Mouse (Mus musculus) CH12.LX (cell line): ENCODE results near the gene Olfr1093.

ENCODE experiments used
- BHLHE40 ChIP-seq: IDR thresholded peaks from 2 replicates; pipeline ENCODE4 v1.6.1; 2011; ENCODE audit warnings: mild to moderate bottlenecking, low read depth, low read length, improper control_type of control experiment
- CTCF ChIP-seq, 2 experiments: IDR thresholded peaks in 1 of 2; conservative IDR thresholded peaks in 1 of 2; 2 replicates each; pipeline ENCODE4 v1.5.1; 2011 to 2012; ENCODE audit warnings: low read depth in 2 of 2, low read length in 2 of 2, improper control_type of control experiment in 1 of 2, inconsistent platforms in 1 of 2, mild to moderate bottlenecking in 1 of 2, moderate library complexity in 1 of 2
- EP300 ChIP-seq: IDR thresholded peaks from 2 replicates; pipeline ENCODE4 v1.6.1; 2011; ENCODE audit warnings: low read length, improper control_type of control experiment
- ETS1 ChIP-seq: conservative IDR thresholded peaks from 2 replicates; pipeline ENCODE4 v1.6.1; 2012; ENCODE audit warnings: low read depth, mild to moderate bottlenecking, inconsistent platforms, low read length, improper control_type of control experiment, moderate library complexity
- HCFC1 ChIP-seq: IDR thresholded peaks from 2 replicates; pipeline ENCODE4 v1.6.1; 2012; ENCODE audit warnings: low read depth, mild to moderate bottlenecking, inconsistent platforms, low read length, improper control_type of control experiment
- POLR2A ChIP-seq: IDR thresholded peaks from 2 replicates; pipeline ENCODE4 v1.6.1; 2011; ENCODE audit warnings: low read depth, mild to moderate bottlenecking, improper control_type of control experiment, low read length
- POLR2AphosphoS2 ChIP-seq: IDR thresholded peaks from 2 replicates; pipeline ENCODE4 v1.6.1; 2011; ENCODE audit warnings: low read depth, low read length, improper control_type of control experiment
- TCF12 ChIP-seq: IDR thresholded peaks from 2 replicates; pipeline ENCODE4 v1.6.1; 2014; ENCODE audit warnings: low read depth, mild to moderate bottlenecking, inconsistent platforms, low read length, improper control_type of control experiment

DNA sequence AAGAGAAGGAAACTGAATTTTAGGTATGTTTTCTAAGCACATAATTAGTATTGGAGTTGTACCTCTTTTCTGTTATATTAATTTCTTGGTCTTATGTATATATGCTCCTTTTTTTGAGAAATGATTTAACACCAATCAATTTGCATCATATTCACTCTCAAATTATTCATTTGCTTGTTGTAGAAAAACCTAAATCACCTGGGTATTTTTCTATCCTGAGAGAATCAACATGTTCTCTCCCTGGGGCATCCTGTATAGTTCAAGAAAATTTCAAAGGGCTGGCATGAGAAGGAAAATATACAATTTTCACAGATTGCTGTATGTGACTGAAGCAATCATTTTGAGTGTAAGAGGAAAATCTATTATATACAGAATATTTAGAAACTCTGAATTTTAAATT, 42.1 kb downstream of the Olfr1093 start, which contains the start of gene Olfr1094:
- TF ChIP-seq POLR2A (no peak), EP300 (no peak), POLR2AphosphoS2 (no peak), CTCF (conservative IDR thresholded peaks at IDR 0.05 in 1 of 2, IDR thresholded peaks at IDR 0.05 in 1 of 2; ENCODE audit: low read depth in 2 of 2, low read length in 2 of 2) (no peak), ETS1 (no peak), TCF12 (no peak), HCFC1 (no peak), BHLHE40 (no peak)
